Mouse (Mus musculus): ENCODE measurements at regions not wholly inside any gene's neighbourhood (a gene's known extent, or its start where the extent isn't known, plus 50 kb on each side); places are given as distances from the start of the nearest gene placed in this dataset.
A peak's percentile ranks its signal among the peaks of the same experiment; 100 is the strongest.

DNA sequence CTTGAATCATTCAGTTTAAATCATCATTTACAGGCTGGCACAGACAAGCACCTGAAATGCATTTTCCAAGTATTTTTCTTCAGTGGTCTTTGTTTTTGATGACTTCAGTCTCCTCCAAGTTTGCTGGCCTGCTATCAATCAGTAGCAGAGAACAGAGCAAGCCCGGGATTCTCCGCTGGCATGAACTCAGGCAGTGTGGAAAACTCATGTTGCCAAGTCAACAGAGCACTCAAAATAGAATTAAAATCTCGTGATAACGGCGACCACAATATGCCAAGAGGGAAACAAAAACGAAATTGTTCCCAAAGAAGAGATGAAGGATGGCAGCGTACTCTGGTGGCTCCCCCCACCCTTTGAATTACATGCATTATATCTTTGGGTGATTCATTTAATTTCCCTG is 190.9 kb upstream of the Fat4 start:
- DNase-seq: peak; percentile 13 to 32

DNA sequence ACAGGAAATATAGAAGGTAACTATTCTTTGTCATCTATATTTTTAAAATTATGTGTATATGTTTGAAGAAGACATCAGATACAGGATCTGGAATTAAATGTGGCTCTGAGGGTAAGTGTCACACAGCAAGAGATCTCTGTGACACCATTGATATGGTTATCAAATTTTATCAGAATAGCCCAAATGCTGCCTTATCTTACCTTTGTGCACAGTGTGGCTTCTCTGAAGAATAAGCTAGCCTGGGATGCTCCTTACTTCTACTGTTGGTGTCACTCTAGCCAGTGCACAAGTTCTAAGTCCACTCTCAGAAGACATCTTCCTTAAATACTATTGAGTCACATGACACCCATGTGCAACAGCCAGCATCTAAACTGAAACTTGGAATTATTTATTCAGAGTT is 194.0 kb upstream of the Fat4 start:
- no peak for DNase-seq

DNA sequence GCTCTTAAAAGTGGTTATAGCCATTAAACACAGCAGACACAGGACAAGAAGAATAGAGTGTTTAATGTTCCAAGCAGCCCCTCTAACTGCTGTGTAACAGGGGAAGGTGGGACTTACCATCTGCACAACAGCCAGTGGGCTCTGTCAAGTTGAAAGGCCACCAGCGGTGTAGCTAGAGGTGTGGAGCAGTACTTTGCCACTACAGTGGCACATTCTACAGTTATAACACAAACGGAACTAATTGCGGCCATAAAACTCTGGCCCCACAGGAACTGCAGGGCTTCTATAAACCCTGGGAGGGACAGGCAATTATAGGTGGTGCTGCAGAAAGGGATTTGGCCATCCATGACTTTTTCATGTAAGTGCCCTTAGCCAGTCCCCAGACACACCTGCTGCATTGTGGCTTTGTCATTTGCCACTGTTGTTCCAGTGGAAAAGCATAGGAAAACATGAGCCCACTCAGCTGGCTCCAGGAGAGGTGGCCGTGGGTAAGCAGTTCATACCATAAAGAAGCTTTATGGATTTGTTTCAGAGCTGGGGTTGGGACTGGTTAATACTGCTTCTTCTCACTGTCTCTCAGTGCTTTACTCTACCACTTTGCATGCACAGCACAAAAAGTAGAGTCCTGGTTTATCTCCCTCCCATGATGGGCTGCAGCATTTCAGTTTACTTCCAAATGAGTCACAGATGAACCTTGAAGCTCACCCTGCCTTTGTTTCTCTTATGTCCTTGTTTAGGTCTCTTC is 199.8 kb upstream of the Ankrd50 start:
- DNase-seq: no peak

DNA sequence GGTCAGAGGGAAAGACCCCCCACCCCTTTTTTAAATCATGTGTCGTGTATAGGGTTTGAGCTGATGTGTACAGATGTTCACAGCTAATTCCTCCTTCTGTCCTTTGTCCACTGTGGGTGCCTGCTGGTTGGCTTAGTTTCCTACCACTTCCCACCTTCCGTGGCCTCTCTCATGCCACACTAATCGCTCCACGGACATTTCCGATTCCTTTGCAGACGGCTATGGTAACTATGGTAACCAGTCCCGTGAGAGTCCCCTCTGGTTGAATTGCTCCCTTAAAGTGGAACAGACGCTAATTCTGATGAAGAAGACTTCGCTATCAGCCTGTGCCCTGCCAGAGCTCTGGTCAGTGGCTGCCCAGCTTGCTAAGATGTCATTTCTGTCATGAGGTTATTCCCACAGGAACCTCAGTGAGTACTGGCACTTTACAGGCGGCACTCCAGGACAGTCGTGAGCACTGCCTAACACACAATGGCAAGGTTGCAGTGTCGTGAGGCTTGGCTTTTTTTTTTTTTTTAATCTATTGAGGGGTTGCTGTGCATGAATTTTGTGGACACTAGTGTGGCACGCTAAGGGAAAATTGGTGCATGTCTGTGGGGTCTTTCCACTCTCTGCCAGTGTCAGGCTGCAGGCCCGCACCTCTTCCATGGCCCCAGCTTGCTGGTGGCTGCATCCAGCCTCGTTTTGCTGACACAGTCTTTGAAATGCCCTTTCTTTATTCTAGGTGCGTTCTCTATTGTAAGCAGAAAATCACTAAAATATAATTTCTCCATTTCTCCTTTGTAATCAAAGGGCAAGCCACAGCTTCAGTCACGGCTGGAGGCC is 179.2 kb upstream of the Ankrd50 start:
- DNase-seq: peak; percentile 5 to 6

- DNase-seq: peak in 1 of 2 experiments; percentile 10
These were observed 178.4 kb upstream of the Ankrd50 start for GRCm38 (mm10) chr3:38663023-38663422.

DNA sequence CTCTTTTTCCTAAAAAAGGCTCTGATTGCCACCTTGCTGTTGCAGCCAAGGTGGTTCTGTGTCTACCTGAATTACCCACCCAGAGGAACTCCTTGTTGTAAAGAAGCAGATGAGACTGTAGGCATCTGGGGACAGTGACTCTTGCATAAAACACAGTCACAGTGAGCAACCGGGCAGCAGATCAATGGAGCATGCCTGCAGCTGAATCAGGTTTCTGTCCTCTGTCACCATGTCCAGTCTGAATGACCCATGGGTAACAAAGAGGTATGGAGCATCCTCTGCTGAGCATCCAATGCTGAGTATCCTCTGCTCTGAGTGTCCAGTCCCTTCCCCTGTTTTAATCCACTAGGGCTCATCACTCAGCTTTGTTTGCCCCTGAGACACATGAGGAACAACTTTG is 172.1 kb upstream of the Ankrd50 start:
- DNase-seq: no peak

DNA sequence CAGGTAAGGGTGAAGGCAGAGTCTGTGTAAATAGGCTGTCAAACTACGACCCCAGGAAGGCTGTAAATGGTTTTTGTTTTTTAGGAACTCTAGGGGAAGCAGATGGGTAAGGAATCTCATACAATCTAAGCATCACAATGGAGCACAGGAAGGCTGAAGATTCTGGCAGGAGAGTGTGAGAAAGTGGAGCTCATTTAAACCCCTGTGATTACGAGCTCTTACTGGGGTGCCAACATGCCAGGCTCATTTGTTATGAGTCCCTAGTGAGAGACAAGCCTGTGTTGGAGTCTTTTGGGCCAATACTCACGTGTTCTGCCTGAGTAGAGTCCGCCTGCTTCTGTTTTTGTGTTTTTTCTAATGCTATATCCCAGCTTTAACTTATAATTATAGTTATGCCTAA is 169.3 kb upstream of the Ankrd50 start:
- no peak for DNase-seq

- DNase-seq: no peak
These were observed 168.5 kb upstream of the Ankrd50 start for GRCm38 (mm10) chr3:38652985-38653685.

- DNase-seq: no peak
These were observed 165.5 kb upstream of the Ankrd50 start for GRCm38 (mm10) chr3:38650176-38650575.

DNA sequence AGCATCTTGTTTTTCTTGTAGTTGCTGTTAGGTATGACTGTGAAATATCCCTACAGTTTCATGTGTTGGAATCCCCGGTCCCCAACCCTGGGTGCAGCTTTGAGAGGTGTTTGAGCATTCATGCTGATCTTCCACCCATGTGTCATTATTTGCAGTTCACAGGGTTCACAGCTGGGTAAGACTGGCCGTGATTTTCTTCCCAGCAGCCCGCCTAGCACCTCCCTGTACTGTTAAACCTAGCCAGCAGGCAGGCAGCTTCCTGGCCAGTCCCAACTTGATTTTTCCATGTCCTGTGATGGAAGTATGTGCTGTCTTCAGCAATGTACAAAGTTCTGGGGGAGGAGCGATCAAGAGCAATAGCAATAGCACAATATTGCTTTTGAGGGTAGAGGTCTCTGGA is 164.0 kb upstream of the Ankrd50 start:
- DNase-seq: no peak

DNA sequence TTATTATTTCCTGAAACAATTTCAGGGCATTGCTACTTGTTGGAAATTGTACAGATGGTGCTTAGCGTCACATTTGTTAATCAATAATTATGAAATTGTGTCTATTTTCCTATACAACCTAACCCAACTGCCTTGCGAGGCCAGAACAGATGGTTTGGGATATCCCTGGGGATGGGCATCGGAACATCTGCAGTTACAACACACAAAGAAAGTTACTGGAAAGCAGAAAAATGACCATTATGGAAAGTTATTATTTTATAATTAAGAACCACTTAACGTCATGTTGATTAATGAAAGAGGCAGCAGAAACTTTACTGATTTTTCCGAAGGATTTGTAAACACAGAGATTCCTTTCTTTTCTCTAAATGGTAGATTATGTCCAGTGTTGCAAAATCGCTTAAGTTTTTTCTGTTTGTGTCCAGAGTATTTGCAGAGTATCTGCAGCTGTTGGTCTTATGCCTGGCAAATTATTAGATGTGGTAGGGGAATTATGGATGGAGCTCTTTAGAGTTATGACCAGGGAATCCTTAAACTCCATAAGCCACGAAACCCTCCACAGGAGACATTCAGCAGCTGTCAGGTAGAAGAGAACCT is 163.2 kb upstream of the Ankrd50 start:
- DNase-seq: no peak

- no peak for DNase-seq
These were observed 157.1 kb upstream of the Ankrd50 start for GRCm38 (mm10) chr3:38641733-38642132.

- no peak for DNase-seq
These were observed 152.2 kb upstream of the Ankrd50 start for GRCm38 (mm10) chr3:38636806-38637205.

DNA sequence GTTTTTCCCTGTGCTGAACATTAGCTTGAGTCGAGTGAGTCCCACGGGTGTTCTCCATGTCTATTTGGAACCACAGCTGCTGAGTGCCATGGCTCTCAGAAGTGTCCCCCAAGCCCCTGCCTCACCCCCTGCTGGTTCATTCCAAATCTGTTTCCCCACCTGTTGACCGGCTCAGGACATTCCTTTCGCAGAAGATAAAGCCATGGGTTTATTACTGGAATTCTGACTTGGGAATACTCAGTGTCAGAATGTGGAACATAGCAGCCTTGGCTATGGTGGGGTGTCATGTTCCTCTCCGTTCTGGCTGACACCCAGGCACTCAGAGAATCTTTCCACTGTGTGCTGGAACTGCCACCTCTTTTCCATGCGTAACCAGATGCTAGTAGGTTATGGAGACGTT is 148.7 kb upstream of the Ankrd50 start:
- peak; percentile 46 to 64 for DNase-seq

DNA sequence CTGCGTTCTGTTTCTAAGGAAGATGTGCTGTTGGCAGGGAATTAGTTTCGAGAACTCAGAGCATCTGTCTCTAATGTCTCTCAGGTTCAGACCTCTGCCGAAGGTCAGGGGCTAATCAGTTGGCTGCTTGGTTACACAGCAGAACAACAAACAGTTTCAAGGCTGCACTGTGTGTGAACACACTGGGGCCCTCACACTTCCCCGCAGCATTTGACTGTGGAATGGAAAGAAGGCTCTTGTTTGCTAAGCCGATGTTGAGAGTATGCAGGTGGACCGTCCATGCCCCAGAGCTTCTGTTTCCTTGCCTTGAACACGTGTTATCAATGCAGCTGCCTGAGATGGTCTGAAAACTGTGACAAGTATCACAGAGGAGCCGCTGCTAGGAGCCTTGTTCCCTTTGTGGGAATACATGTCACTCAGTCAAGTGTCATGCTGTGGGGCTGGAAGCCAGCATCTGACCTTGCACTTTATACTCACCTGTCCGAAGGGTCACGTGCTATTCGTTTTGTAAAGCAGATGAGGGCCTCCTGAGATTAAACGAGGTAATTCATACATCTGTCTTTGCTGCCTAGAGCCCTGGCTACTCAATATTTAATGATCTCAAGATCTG is 141.0 kb upstream of the Ankrd50 start:
- DNase-seq: peak in 1 of 2 experiments; percentile 18

- no peak for DNase-seq
These were observed 133.3 kb upstream of the Ankrd50 start for GRCm38 (mm10) chr3:38617989-38618388.

GRCm38 (mm10) chr3:38617217-38617616 is 132.6 kb upstream of the Ankrd50 start:
- DNase-seq: no peak

DNA sequence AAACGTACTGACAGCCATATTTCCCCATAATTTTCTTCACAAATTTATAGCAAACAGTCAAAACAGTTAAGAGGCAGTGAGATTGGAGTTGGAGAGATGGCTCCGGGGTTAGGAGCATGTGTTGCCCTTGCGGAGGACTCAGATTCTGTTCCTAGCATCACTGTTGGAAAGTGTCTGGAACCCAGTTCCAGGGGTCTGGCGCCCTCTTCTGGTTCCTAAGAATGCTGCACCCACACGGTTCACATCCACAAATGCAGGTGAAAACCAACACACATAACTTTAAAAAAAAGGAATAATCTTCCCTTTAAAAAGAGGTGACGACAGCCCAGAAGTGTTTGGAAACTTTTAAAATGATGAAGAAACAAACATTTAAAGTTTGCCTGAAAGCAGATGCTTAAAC is 129.1 kb upstream of the Ankrd50 start:
- DNase-seq: no peak

- DNase-seq: no peak
These were observed 106.9 kb upstream of the Ankrd50 start for GRCm38 (mm10) chr3:38591531-38591930.

GRCm38 (mm10) chr3:38588966-38589365 is 104.3 kb upstream of the Ankrd50 start:
- DNase-seq: no peak

- no peak for DNase-seq
These were observed 100.9 kb upstream of the Ankrd50 start for GRCm38 (mm10) chr3:38585509-38585908.

GRCm38 (mm10) chr3:38579781-38580180 is 95.1 kb upstream of the Ankrd50 start:
- DNase-seq: no peak
